Mouse (Mus musculus): ENCODE measurements at regions not wholly inside any gene's neighbourhood (a gene's known extent, or its start where the extent isn't known, plus 50 kb on each side); places are given as distances from the start of the nearest gene placed in this dataset.

- no peak for TF ChIP-seq CTCF (IDR thresholded peaks at IDR 0.05; ENCODE audit: low read depth)
- no peak for TF ChIP-seq EP300 (optimal IDR thresholded peaks at IDR 0.05)
Measured at GRCm38 (mm10) chr2:131749746-131750145, 109.8 kb downstream of the Erv3 start.

Data from stomach, postnatal 0 days (tissue).